Mouse (Mus musculus) left cerebral cortex, adult 11 months (tissue): ENCODE data around the gene Grik1.
A peak's percentile ranks its signal among the peaks of the same experiment; 100 is the strongest.

ENCODE experiments used
- DNase-seq: peaks from one replicate; pipeline ENCODE4 v3.0.0; 2022; ENCODE audit warnings: low spot score

Gene Grik1

GRCm38 (mm10) chr16:88142136-88142535, 147.9 kb downstream of the Grik1 start:
- DNase-seq, result no peak

- no peak for DNase-seq
Measured at GRCm38 (mm10) chr16:88141594-88141993, 148.5 kb downstream of the Grik1 start.

GRCm38 (mm10) chr16:88138913-88139312, 151.2 kb downstream of the Grik1 start:
- no peak for DNase-seq

GRCm38 (mm10) chr16:88132919-88133318, 157.1 kb downstream of the Grik1 start:
- DNase-seq, result no peak

GRCm38 (mm10) chr16:88131103-88131502, 159.0 kb downstream of the Grik1 start:
- DNase-seq, result no peak

- DNase-seq, result no peak
Measured at GRCm38 (mm10) chr16:88125098-88125497, 165.0 kb downstream of the Grik1 start.

- peak; percentile 11 for DNase-seq
Measured at GRCm38 (mm10) chr16:88112551-88113138, 177.4 kb downstream of the Grik1 start.

- DNase-seq, result no peak
Measured at GRCm38 (mm10) chr16:88111459-88111858, 178.6 kb downstream of the Grik1 start.

GRCm38 (mm10) chr16:88094206-88094789, 195.8 kb downstream of the Grik1 start:
- peak; percentile 18 for DNase-seq

GRCm38 (mm10) chr16:88087280-88087679, 202.8 kb downstream of the Grik1 start:
- DNase-seq, result peak; percentile 3

GRCm38 (mm10) chr16:88074716-88075115, 215.3 kb downstream of the Grik1 start:
- no peak for DNase-seq

- DNase-seq, result no peak
Measured at GRCm38 (mm10) chr16:88060936-88061335, 229.1 kb downstream of the Grik1 start.

- DNase-seq, result no peak
Measured at GRCm38 (mm10) chr16:88048121-88048520, 241.9 kb downstream of the Grik1 start.

GRCm38 (mm10) chr16:88044321-88044720, 245.7 kb downstream of the Grik1 start:
- DNase-seq, result no peak

GRCm38 (mm10) chr16:88042458-88042857, 247.6 kb downstream of the Grik1 start:
- DNase-seq, result no peak

GRCm38 (mm10) chr16:88038503-88039091, 251.5 kb downstream of the Grik1 start:
- DNase-seq, result no peak

- DNase-seq, result no peak
Measured at GRCm38 (mm10) chr16:87988805-87989204, 301.3 kb downstream of the Grik1 start.

GRCm38 (mm10) chr16:87984201-87984870, 305.7 kb downstream of the Grik1 start:
- no peak for DNase-seq

GRCm38 (mm10) chr16:87974076-87974443, 316.0 kb downstream of the Grik1 start:
- no peak for DNase-seq

GRCm38 (mm10) chr16:87973394-87974075, 316.5 kb downstream of the Grik1 start:
- no peak for DNase-seq

GRCm38 (mm10) chr16:87971911-87972310, 318.2 kb downstream of the Grik1 start:
- no peak for DNase-seq

- DNase-seq, result no peak
Measured at GRCm38 (mm10) chr16:87969936-87970335, 320.1 kb downstream of the Grik1 start.

GRCm38 (mm10) chr16:87961419-87961818, 328.6 kb downstream of the Grik1 start:
- no peak for DNase-seq
